Mouse (Mus musculus) midbrain, postnatal 0 days (tissue): Measurements from ENCODE around the gene Edem2. TPM values are rescaled to one million over a fixed set of nuclear protein-coding genes. Genes with fewer than 3 reads are reported as not detected.

Experiments used
- ATAC-seq: fragments of 200-750 bp; cut with Nextera tagmentation; 2 replicates; pipeline ENCODE4 v1.8.0; 2017; ENCODE audit warnings: moderate number of reproducible peaks, mild to moderate bottlenecking, moderate TSS enrichment, moderate library complexity; ENCODE audit not compliant: low FRiP score
- DNase-seq: peaks from one replicate; pipeline ENCODE4 v3.0.0-alpha.2; 2015; ENCODE audit warnings: low spot score
- H3K27ac ChIP-seq: fragments of 300-500 bp; sonication (generic); 2 replicates; pipeline ENCODE4 v1.5.1; 2014; ENCODE audit warnings: low read depth, mild to moderate bottlenecking, low read length, mixed read lengths
- H3K27me3 ChIP-seq: fragments of 300-500 bp; sonication (generic); 2 replicates; pipeline ENCODE4 v1.6.1; 2014; ENCODE audit warnings: low read length, control low read depth, mixed read lengths; ENCODE audit not compliant: insufficient read depth
- H3K36me3 ChIP-seq: fragments of 300-500 bp; sonication (generic); 2 replicates; pipeline ENCODE4 v1.6.1; 2014; ENCODE audit warnings: low read length, control low read depth, mixed read lengths; ENCODE audit not compliant: insufficient read depth
- H3K4me1 ChIP-seq: fragments of 300-500 bp; sonication (generic); 2 replicates; pipeline ENCODE4 v1.6.1; 2014; ENCODE audit warnings: mild to moderate bottlenecking, control low read depth, antibody characterized with exemption, low read length, mixed read lengths; ENCODE audit not compliant: insufficient read depth
- H3K4me2 ChIP-seq: fragments of 300-500 bp; sonication (generic); 2 replicates; pipeline ENCODE4 v1.6.1; 2014; ENCODE audit warnings: low read depth, mild to moderate bottlenecking, low read length, mixed read lengths; ENCODE audit not compliant: poor library complexity, severe bottlenecking
- H3K4me3 ChIP-seq: fragments of 300-500 bp; sonication (generic); 2 replicates; pipeline ENCODE4 v1.5.1; 2014; ENCODE audit warnings: low read depth, mild to moderate bottlenecking, low read length, moderate library complexity
- H3K9ac ChIP-seq: fragments of 300-500 bp; sonication (generic); replicated peaks from 2 replicates; pipeline ENCODE4 v1.6.1; 2014; ENCODE audit warnings: mild to moderate bottlenecking, low read length, moderate library complexity, mixed read lengths; ENCODE audit not compliant: poor library complexity, severe bottlenecking
- H3K9me3 ChIP-seq: fragments of 300-500 bp; sonication (generic); 2 replicates; pipeline ENCODE4 v1.6.1; 2016; ENCODE audit warnings: low read length, control low read depth
- CTCF ChIP-seq: IDR thresholded peaks from 2 replicates; pipeline ENCODE4 v1.5.1; 2016; ENCODE audit warnings: antibody characterized with exemption, mild to moderate bottlenecking
- WGBS: fragments of 180-500 bp; shearing (Covaris S2); extraction: QIAGEN DNeasy Blood & Tissue Kit; methylation state at CpG from one replicate; pipeline ENCODE4 v1.1.7; 2014; 5-methylcytosine and 5-hydroxymethylcytosine counted together
- polyA plus RNA-seq: library from polyadenylated mRNA; unstranded; fragments of >200 nt; fragmentation: Nextera tagmentation; extraction: Ambion mirVana; gene quantifications from 2 replicates; pipeline ENCODE4 v1.2.1, GENCODE M21; 2015
- total RNA-seq: library from RNA; depleted of rRNA; stranded (reverse); fragments of >200 nt; gene quantifications from 2 replicates; pipeline ENCODE4 v1.2.3, GENCODE M21; 2014

Gene Edem2
- total and polyA plus RNA-seq, 2 experiments from 2014 or later = 33.0 to 41.1 TPM

DNA sequence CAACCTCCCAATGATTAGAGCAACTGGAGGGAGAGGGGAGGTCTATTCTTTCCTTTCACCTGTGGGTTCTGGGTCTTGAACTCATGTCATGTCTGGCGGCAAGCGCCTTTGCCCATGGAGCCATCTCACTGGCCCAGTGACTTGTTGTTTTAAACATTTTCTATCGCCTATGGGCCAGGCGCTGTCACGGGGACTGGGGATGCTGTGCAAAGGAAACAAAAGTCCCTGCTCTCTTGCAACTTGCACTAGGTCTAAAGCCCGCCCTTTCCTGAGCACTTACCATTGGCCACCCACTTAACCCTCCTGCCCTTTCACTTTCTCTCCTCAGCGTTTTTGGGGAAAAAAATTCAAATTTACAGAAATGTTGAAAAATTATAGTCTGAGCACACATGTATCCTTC, 32.4 kb downstream of the Edem2 start:
- Histone ChIP-seq H3K27ac (no peak overlapping the region), H3K36me3 (peaks cover 10% of the 10 kb centered on the region), H3K9ac (no peak overlapping the region), H3K4me2 (no peak overlapping the region), H3K9me3 (no peaks in the 10 kb centered on the region), H3K4me1 (no peaks in the 10 kb centered on the region), H3K4me3 (no peak overlapping the region), H3K27me3 (no peaks in the 10 kb centered on the region)
- ATAC-seq (no peak), DNase-seq (no peak)
- TF ChIP-seq CTCF = no peak
- 77% methylated on average over 7 of the region's 7 CpGs for WGBS

DNA sequence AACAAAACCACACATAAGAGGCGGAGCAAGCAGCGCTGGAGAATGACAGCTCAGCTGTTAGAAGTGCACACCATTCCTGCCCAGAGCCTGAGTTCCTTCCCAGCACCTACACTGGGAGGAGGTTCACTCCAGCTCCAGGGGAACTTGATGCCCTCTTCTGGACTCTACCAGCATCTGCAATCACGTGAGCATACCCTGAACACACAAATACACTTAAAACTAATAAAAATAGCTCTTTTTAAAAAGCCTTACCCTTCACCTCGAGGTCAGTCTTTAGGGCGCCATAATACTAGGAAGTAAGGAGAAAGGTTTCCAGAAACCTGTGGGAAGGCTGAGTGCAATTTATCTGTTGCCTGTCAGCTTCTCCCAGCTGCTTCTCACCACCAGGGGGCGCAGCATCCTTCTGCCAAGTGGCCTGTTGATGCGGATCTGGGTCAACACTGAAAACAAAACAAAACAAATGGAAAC, 33.1 kb downstream of the Edem2 start:
- peak; percentile 86 for DNase-seq
- no peak overlapping the region for H3K4me2 ChIP-seq
- WGBS = 15% methylated on average over 7 of the region's 7 CpGs

DNA sequence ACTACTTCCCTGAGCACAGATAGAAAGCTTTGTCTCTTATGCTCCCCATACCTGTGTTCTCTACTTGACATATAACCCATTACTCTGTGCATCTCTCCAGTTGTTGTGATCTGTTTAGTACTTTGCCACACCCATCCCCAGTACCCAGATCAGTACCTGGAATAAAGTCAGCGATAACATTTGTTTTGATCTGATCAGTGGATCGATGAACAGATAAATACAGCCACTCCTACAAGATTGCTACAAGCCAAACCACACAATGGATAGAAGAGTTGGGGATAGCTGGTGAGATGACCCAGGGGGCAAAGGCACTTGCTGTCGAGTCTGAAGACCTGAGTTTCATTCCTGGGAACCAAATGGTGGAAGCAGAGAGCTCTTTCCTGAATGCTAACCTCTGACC, 34.0 kb downstream of the Edem2 start:
- no peaks in the 10 kb centered on the region for H3K36me3 ChIP-seq
- WGBS = 72% methylated on average over 3 of the region's 3 CpGs
- peaks cover 7% of the 10 kb centered on the region; the same call in 1 of the 2 replicates for H3K4me1 ChIP-seq
- H3K4me2 ChIP-seq = no peak overlapping the region
- TF ChIP-seq CTCF = no peak
- no peak overlapping the region for H3K9ac ChIP-seq
- no peak overlapping the region for H3K4me3 ChIP-seq
- no peak overlapping the region for H3K27ac ChIP-seq
- H3K27me3 ChIP-seq = no peaks in the 10 kb centered on the region
- DNase-seq (no peak), ATAC-seq (no peak)
- no peaks in the 10 kb centered on the region for H3K9me3 ChIP-seq

More for the DNA sequence above, 33.1 kb downstream of the Edem2 start:
- Histone ChIP-seq H3K4me1 (no peaks in the 10 kb centered on the region; the same call in 1 of the 2 replicates), H3K27ac (no peak overlapping the region), H3K4me3 (no peak overlapping the region), H3K9ac (no peak overlapping the region), H3K9me3 (no peaks in the 10 kb centered on the region), H3K36me3 (peaks cover 5% of the 10 kb centered on the region), H3K27me3 (no peaks in the 10 kb centered on the region)
- ATAC-seq = no peak
- TF ChIP-seq CTCF = peak; percentile 92

DNA sequence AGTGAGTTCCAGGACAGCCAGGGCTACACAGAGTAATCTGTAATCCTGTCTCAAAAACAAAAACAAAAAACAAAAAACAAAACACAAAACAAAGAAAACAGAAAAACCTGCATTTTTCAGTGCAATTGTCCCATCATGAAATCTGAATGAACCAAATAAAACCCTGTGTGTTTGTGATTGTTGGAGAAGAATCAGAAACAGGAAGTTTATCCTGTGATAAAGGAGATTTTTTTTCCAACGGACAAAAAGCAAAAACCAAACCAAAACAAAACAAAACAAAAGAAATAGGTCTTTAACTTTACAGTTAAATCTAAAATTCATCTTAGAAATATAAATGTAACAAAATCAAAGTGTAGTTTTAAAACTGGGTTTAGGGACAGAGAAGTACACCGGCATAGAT, 34.7 kb downstream of the Edem2 start:
- Histone ChIP-seq H3K4me2 (no peak overlapping the region), H3K4me3 (no peak overlapping the region), H3K27ac (no peak overlapping the region), H3K9me3 (no peaks in the 10 kb centered on the region), H3K9ac (no peak overlapping the region), H3K36me3 (no peaks in the 10 kb centered on the region), H3K27me3 (no peaks in the 10 kb centered on the region), H3K4me1 (peaks cover 8% of the 10 kb centered on the region; the same call in 1 of the 2 replicates)
- 75% methylated on average over 2 of the region's 2 CpGs for WGBS
- ATAC-seq = no peak
- DNase-seq = no peak
- no peak for TF ChIP-seq CTCF

DNA sequence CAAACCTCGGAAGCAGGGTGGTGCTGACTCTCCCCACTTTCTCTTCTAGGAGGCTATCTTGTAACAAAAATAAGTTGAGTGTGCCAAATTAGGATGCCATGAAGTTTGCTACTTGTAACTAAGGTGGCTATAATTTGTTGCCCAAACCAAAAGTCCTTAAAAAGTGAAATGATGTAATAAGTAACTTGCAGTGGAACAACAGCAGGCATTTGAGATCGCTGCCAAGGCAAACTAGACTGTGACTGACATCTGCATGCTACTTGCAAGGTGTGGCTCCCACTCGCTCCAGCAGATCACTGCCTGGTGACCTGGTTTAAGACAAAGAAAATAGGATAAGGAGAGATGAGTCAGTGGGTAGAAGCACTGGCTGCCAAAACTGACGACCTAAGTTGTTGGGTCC, 36.1 kb downstream of the Edem2 start:
- peaks cover 8% of the 10 kb centered on the region; the same call in 1 of the 2 replicates for H3K4me1 ChIP-seq
- no peak overlapping the region for H3K4me3 ChIP-seq
- no peak for DNase-seq
- TF ChIP-seq CTCF = no peak
- no peak overlapping the region for H3K4me2 ChIP-seq
- H3K27me3 ChIP-seq = no peaks in the 10 kb centered on the region
- no peak for ATAC-seq
- H3K27ac ChIP-seq = no peak overlapping the region
- H3K9me3 ChIP-seq = no peaks in the 10 kb centered on the region
- 86% methylated on average over 4 of the region's 4 CpGs for WGBS
- H3K9ac ChIP-seq = no peak overlapping the region
- no peaks in the 10 kb centered on the region for H3K36me3 ChIP-seq

DNA sequence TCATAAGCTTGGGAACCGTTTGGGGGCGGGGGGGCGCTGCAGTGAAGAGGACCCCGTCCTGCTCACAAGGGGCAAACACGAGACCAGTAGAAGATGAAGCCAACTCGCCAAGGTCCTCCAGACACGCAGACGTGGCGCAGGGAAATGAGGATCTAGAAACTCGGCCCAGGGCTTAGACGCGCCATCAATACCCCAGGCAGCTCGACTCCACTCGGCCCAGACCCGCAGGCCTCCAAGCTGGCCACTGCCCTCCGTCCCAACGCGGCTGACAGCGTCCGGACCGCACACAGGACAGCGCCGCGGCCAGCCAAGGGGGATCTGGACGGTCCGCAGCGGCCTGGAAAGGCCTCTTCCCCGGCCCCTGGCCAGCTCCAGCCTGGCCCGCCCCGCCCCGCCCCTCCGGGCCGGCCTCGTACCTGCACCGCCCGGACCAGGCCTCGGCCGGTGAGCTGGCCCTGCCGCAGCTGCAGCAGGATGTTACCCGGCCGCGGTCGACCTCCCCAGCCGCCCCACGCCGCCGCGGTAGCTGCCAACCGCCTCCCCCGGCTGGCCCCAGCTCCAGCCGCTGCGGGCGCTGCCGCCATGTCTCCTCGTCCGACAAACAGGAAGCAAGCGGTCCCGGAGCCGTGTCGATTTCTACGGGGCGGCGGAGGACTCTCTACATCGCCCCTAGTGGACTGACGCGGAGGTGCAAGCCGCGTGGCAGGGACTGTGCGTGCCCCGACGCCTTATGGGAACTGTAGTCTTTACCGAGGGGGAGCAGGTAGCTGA, 37.4 kb downstream of the Edem2 start, which contains the start of gene Trpc4ap:
Gene Trpc4ap (minus strand): TSS at position 662 of the 771 bp plus-strand sequence.
- Histone ChIP-seq H3K4me1 (peaks cover 8% of the 10 kb centered on the region; the same call in 1 of the 2 replicates), H3K27me3 (no peaks in the 10 kb centered on the region), H3K4me3 (peak within 1 kb of the TSS; percentile 99), H3K9me3 (no peaks in the 10 kb centered on the region), H3K36me3 (peaks cover 2% of the 10 kb centered on the region; the same call in 1 of the 2 replicates), H3K9ac (peak within 1 kb of the TSS; percentile 99), H3K4me2 (peak within 1 kb of the TSS; percentile 82), H3K27ac (peak within 1 kb of the TSS; percentile 96)
- DNase-seq (peak; percentile 95), ATAC-seq (peak; percentile 93)
- WGBS = under 1% methylated on average over 69 of the region's 72 CpGs
- peak; percentile 98 for TF ChIP-seq CTCF
